Mouse (Mus musculus): ENCODE data around the gene Uty. TPM values are rescaled to one million over a fixed set of nuclear protein-coding genes. Genes with fewer than 3 reads are reported as not detected.

Uty gene
- polyA plus RNA-seq, 1 experiment: not detected

GRCm38 (mm10) chrY:1116153-1116552 is 129.4 kb downstream of the Uty start:
- TF ChIP-seq CTCF (IDR thresholded peaks at IDR 0.05; ENCODE audit: extremely low read depth, insufficient read depth, low read length) (no peak), POLR2A (IDR thresholded peaks at IDR 0.05; ENCODE audit: extremely low read depth, insufficient read depth, low read length) (no peak)
- no peak overlapping the region for H3K4me3 ChIP-seq (ENCODE audit: insufficient read depth, low read length)
- no peaks in the 10 kb centered on the region for H3K4me1 ChIP-seq (ENCODE audit: control insufficient read depth, insufficient read depth, low read length)
- no peak overlapping the region for H3K27ac ChIP-seq (ENCODE audit: insufficient read depth, low read length)

DNA sequence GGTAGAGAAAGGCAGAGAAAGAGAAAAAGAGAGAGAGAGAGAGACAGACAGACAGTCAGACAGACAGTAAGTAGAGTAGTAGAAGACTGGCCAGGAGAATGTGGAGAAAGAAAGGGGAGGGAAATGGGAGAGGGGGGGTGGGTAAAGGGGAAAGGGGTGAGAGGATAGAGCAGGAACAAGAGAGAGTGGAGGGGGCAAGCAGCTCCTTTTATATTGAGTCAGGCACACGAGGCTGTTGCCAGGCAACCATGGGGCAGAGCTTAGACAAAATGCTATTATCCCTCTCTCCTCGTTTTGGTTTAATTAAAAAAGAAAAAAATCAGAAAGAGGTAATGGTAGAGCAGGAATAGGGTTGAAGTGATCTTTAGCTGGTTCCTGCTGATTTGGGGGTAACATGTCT is 131.5 kb downstream of the Uty start:
- H3K4me1 ChIP-seq (ENCODE audit: control insufficient read depth, insufficient read depth, low read length): no peaks in the 10 kb centered on the region
- H3K27ac ChIP-seq (ENCODE audit: insufficient read depth, low read length): no peak overlapping the region
- no peak overlapping the region for H3K4me3 ChIP-seq (ENCODE audit: insufficient read depth, low read length)
- TF ChIP-seq POLR2A (IDR thresholded peaks at IDR 0.05; ENCODE audit: extremely low read depth, insufficient read depth, low read length): no peak

Other genes starting within 250 kb of the Uty start
- not detected in 2 replicates for gene Eif2s3y, start 235.2 kb downstream of the Uty start, polyA plus RNA-seq (2012; rRNA removed)
- not detected in 2 replicates for gene Ddx3y, start 40.9 kb upstream of the Uty start, polyA plus RNA-seq (2012; rRNA removed)
- gene Usp9y, start 214.0 kb upstream of the Uty start, polyA plus RNA-seq (2012; rRNA removed): not detected in 2 replicates

All from cortical plate, adult 2 months (tissue).